Mouse (Mus musculus) olfactory bulb, adult 2 months (tissue): Measurements from ENCODE around the gene Rps27rt. TPM values are rescaled to one million over a fixed set of nuclear protein-coding genes. Genes with fewer than 3 reads are reported as not detected.

Experiments
- H3K27ac ChIP-seq: fragments of 200-500 bp; 2 replicates; pipeline ENCODE4 v1.5.1; 2012; ENCODE audit warnings: low read depth, low read length; ENCODE audit not compliant: insufficient read depth
- H3K4me1 ChIP-seq: fragments of 200-500 bp; 2 replicates; pipeline ENCODE4 v1.6.1; 2012; ENCODE audit warnings: low read length; ENCODE audit not compliant: control insufficient read depth, insufficient read depth
- H3K4me3 ChIP-seq: fragments of 200-500 bp; 2 replicates; pipeline ENCODE4 v1.5.1; 2012; ENCODE audit warnings: mild to moderate bottlenecking, low read depth, low read length, moderate library complexity; ENCODE audit not compliant: insufficient read depth
- CTCF ChIP-seq: fragments of 200-500 bp; IDR thresholded peaks from 2 replicates; pipeline ENCODE4 v1.5.1; 2012; ENCODE audit warnings: low read depth, mild to moderate bottlenecking, low read length, moderate library complexity; ENCODE audit not compliant: insufficient read depth
- POLR2A ChIP-seq: fragments of 200-500 bp; IDR thresholded peaks from 2 replicates; pipeline ENCODE4 v1.6.1; 2012; ENCODE audit warnings: mild to moderate bottlenecking, low read depth, low read length, moderate library complexity; ENCODE audit not compliant: insufficient read depth
- WGBS: fragments of 180-500 bp; shearing (Covaris S2); methylation state at CpG from one replicate; pipeline ENCODE4 v1.1.7; 2018; 5-methylcytosine and 5-hydroxymethylcytosine counted together
- polyA plus RNA-seq: library from polyadenylated mRNA; stranded (reverse); fragments of >200 nt; gene quantifications from 2 replicates; pipeline ENCODE4 v1.2.4, GENCODE M21; 2012; ENCODE audit warnings: low replicate concordance; ENCODE audit not compliant: missing spikeins, insufficient read depth, insufficient read length

The Rps27rt gene
- polyA plus RNA-seq, 1 experiment, result not detected

- no peak overlapping the region for H3K4me3 ChIP-seq
- H3K4me1 ChIP-seq, result 0 out of 2 replicates have a peak, but pooled peaks cover 4% of the 10 kb centered on the region
- H3K27ac ChIP-seq, result no peak overlapping the region
- TF ChIP-seq CTCF, result no peak
- TF ChIP-seq POLR2A, result no peak
- WGBS, result 41% methylated on average over 3 of the region's 3 CpGs
Measured at GRCm38 (mm10) chr9:114964093-114964492, 18.4 kb downstream of the Rps27rt start.

DNA sequence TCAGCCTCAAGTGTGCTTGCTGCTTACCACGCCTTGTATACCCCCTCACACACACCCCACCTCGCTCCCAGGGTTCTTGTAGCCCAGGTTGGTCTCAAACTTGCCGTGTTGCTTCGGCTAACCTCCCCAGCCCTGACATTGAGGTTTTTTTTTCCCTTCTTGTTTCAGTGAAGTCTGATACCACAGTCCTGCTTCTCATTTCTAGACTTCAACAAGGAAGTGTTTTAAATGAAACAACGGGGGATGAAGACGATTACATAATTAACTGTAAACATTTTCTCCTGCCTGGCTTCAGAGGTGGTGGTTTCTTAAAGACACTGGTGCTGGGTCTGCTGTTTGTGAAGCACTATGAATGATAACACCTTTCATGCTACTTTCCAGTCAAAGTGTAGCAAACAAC lies 21.7 kb downstream of the Rps27rt start:
- 0 out of 2 replicates have a peak, but pooled peaks cover 4% of the 10 kb centered on the region for H3K4me1 ChIP-seq
- H3K27ac ChIP-seq, result no peak overlapping the region
- TF ChIP-seq POLR2A (no peak), CTCF (no peak)
- no peak overlapping the region for H3K4me3 ChIP-seq
- WGBS, result 89% methylated on average over 6 of the region's 6 CpGs

DNA sequence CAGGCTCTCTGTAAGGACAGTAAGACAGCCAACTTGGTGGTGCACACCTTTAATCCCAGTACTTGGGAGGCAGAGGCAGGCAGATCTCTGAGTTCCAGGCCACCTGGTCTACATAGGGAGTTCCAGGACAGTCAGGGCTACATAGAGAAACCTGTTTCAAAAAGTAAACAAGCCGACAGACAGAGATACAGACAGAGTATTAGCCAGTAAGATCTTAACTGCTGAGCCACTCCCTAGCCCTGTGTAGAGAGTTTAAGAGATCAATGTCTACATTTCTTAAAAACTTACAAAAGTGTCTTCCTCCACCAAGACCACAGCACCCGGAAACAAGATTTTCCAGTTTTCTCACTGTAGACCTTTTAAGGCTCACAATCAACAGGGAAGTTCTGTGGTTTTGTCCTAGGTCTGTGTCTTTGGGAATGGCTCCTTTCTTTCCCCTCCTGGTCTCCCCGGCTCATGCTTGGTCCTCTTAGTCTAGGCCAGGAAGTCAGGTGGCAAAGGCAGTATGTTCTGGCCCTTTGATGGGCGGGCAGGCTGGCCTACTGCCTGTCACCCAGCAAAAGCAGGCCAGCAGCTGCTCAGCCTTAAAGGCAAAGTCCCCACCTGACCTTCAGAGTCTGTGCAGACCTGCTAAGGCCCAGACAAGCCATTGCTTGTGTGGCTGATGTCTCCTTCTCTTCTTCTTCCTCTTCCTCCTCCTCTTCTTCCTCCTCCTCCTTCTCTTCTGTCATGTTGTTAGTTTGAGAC lies 22.3 kb downstream of the Rps27rt start:
- 0 out of 2 replicates have a peak, but pooled peaks cover 4% of the 10 kb centered on the region for H3K4me1 ChIP-seq
- TF ChIP-seq POLR2A, result no peak
- TF ChIP-seq CTCF, result no peak
- WGBS, result 80% methylated on average over 4 of the region's 4 CpGs
- no peak overlapping the region for H3K4me3 ChIP-seq
- H3K27ac ChIP-seq, result no peak overlapping the region

DNA sequence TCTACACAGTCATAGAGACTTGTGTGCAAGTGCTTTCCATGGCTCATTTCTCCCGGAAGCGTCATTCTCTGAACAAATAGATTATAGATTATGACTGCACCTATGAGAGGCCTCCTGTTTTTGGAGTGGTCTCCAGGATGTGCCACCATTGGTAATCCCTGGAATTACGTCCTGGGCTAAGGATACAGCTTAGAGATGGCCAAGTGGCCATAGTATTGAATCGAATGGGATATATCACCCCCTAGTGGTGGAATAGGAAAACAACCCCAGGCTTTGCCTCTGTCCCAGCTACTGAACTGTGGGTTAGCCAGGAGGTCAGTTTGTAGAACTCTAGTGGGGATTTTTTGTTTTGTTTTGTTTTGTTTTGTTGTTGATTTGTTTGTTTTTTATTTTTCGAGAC lies 25.6 kb downstream of the Rps27rt start:
- Histone ChIP-seq H3K4me1 (no peaks in the 10 kb centered on the region), H3K27ac (no peak overlapping the region), H3K4me3 (no peak overlapping the region)
- 39% methylated on average over 5 of the region's 5 CpGs for WGBS
- TF ChIP-seq CTCF (no peak), POLR2A (no peak)

GRCm38 (mm10) chr9:114955340-114955739 lies 27.2 kb downstream of the Rps27rt start:
- WGBS, result 95% methylated on average over 11 of the region's 11 CpGs
- no peak overlapping the region for H3K4me3 ChIP-seq
- no peak overlapping the region for H3K27ac ChIP-seq
- H3K4me1 ChIP-seq, result no peaks in the 10 kb centered on the region
- TF ChIP-seq CTCF (no peak), POLR2A (no peak)

- WGBS, result 48% methylated on average over 1 of the region's 1 CpGs
- TF ChIP-seq CTCF, result no peak
- no peak for TF ChIP-seq POLR2A
- Histone ChIP-seq H3K27ac (no peak overlapping the region), H3K4me1 (peaks cover 4% of the 10 kb centered on the region; the same call in 1 of the 2 replicates), H3K4me3 (no peak overlapping the region)
Measured at GRCm38 (mm10) chr9:114952866-114953265, 29.7 kb downstream of the Rps27rt start.

DNA sequence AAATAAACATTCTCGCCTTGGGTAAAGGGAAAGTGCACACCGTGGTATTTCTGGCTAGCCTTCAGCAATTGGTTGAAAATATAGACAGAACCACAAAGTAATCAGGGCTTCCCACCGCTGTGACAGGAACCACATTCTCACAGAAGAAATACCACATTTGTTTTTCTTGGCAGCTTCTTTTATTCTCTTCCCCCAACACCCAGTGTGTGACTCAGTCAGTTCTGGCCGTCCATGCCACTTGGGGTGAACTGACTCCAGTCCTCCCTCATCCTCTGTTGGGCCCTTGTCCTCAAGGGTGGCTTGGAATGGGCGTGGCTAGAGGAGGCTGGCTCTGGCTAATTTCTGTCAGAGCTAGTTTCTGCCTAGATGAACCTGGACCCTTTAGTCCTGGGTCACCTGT lies 34.1 kb downstream of the Rps27rt start:
- Histone ChIP-seq H3K4me3 (no peak overlapping the region), H3K27ac (no peak overlapping the region), H3K4me1 (peaks cover 4% of the 10 kb centered on the region; the same call in 1 of the 2 replicates)
- TF ChIP-seq POLR2A, result no peak
- no peak for TF ChIP-seq CTCF
- WGBS, result 49% methylated on average over 5 of the region's 5 CpGs

- TF ChIP-seq POLR2A, result no peak
- no peak for TF ChIP-seq CTCF
- peaks cover 4% of the 10 kb centered on the region; the same call in 1 of the 2 replicates for H3K4me1 ChIP-seq
Measured at GRCm38 (mm10) chr9:114945576-114945975, 37.0 kb downstream of the Rps27rt start.

GRCm38 (mm10) chr9:114944642-114945041 lies 37.9 kb downstream of the Rps27rt start:
- TF ChIP-seq CTCF (no peak), POLR2A (no peak)
- WGBS, result 88% methylated on average over 3 of the region's 3 CpGs
- H3K4me3 ChIP-seq, result no peak overlapping the region
- H3K27ac ChIP-seq, result no peak overlapping the region
- H3K4me1 ChIP-seq, result peaks cover 4% of the 10 kb centered on the region; the same call in 1 of the 2 replicates

More at GRCm38 (mm10) chr9:114945576-114945975, 37.0 kb downstream of the Rps27rt start:
- no peak overlapping the region for H3K27ac ChIP-seq
- no peak overlapping the region for H3K4me3 ChIP-seq
- WGBS, result 94% methylated on average over 6 of the region's 6 CpGs
